Mouse (Mus musculus) limb, embryonic 15.5 days (tissue): ENCODE results near the gene Defb28. TPM values are rescaled to one million over a fixed set of nuclear protein-coding genes. Genes with fewer than 3 reads are reported as not detected.

Experiments
- ATAC-seq: fragments of 200-750 bp; cut with Nextera tagmentation; 2 replicates; pipeline ENCODE4 v1.8.0; 2017; ENCODE audit warnings: low read depth, moderate TSS enrichment; ENCODE audit not compliant: insufficient number of reproducible peaks, low FRiP score, low TSS enrichment
- H3K27ac ChIP-seq: fragments of 300-500 bp; sonication (generic); 2 replicates; pipeline ENCODE4 v1.5.1; 2015; ENCODE audit warnings: moderate library complexity, mild to moderate bottlenecking, inconsistent platforms
- H3K27me3 ChIP-seq: fragments of 300-500 bp; sonication (generic); 2 replicates; pipeline ENCODE4 v1.6.1; 2015; ENCODE audit warnings: inconsistent platforms
- H3K36me3 ChIP-seq: fragments of 300-500 bp; sonication (generic); 2 replicates; pipeline ENCODE4 v1.6.1; 2015; ENCODE audit warnings: inconsistent platforms
- H3K4me1 ChIP-seq: fragments of 300-500 bp; sonication (generic); 2 replicates; pipeline ENCODE4 v1.6.1; 2015; ENCODE audit warnings: inconsistent platforms
- H3K4me2 ChIP-seq: fragments of 300-500 bp; sonication (generic); 2 replicates; pipeline ENCODE4 v1.6.1; 2015; ENCODE audit warnings: mild to moderate bottlenecking, inconsistent platforms
- H3K4me3 ChIP-seq: fragments of 300-500 bp; sonication (generic); 2 replicates; pipeline ENCODE4 v1.5.1; 2015; ENCODE audit warnings: mild to moderate bottlenecking, inconsistent platforms
- H3K9ac ChIP-seq: fragments of 300-500 bp; sonication (generic); 2 replicates; pipeline ENCODE4 v1.6.1; 2015; ENCODE audit warnings: inconsistent platforms
- H3K9me3 ChIP-seq: fragments of 300-500 bp; sonication (generic); 2 replicates; pipeline ENCODE4 v1.6.1; 2016; ENCODE audit warnings: inconsistent platforms
- WGBS: fragments of 180-500 bp; shearing (Covaris S2); methylation state at CpG from one replicate; pipeline ENCODE4 v1.1.7; 2015; 5-methylcytosine and 5-hydroxymethylcytosine counted together
- polyA plus RNA-seq: library from polyadenylated mRNA; unstranded; fragments of >200 nt; fragmentation: Nextera tagmentation; extraction: Ambion mirVana; gene quantifications from 2 replicates; pipeline ENCODE4 v1.2.1, GENCODE M21; 2015

Defb28 gene
- not detected in 2 replicates for polyA plus RNA-seq

DNA sequence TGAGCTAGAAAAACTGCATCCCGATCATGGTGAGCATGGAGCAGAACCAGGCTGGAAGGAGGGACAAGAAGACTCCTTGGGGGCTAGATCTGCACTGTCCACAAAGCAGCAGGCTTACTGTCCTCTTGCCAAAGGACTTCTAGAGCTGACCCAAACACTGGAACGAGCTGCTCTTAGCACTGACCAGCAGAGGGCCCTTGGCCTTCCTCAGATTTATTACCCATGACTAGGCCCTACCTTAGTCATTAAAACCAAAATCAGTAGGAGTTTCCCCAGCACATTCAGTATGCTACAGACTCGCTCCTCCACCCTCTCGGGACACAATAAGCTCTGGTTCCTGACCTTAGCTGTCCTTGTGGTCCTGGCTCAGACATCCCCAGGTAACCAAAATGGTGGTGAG is at the start of gene Defb28:
TSS of gene Defb28 (plus strand) at position 275 of the 400 bp plus-strand sequence.
- H3K9me3 ChIP-seq = no peaks in the 10 kb centered on the region
- H3K27me3 ChIP-seq = no peaks in the 10 kb centered on the region
- H3K36me3 ChIP-seq = no peaks in the 10 kb centered on the region
- H3K4me3 ChIP-seq = no peak within 1 kb of the TSS
- H3K9ac ChIP-seq = no peak within 1 kb of the TSS
- H3K27ac ChIP-seq = no peak within 1 kb of the TSS
- no peak for ATAC-seq
- H3K4me2 ChIP-seq = no peak within 1 kb of the TSS
- peaks cover 4% of the 10 kb centered on the region; the same call in 1 of the 2 replicates for H3K4me1 ChIP-seq
- WGBS = 71% methylated on average over 4 of the region's 4 CpGs

GRCm38 (mm10) chr2:152470973-152471372 is 47.1 kb upstream of the Defb28 start:
- Histone ChIP-seq H3K27me3 (no peaks in the 10 kb centered on the region), H3K4me3 (no peak overlapping the region), H3K9me3 (no peaks in the 10 kb centered on the region), H3K27ac (no peak overlapping the region), H3K4me2 (no peak overlapping the region), H3K36me3 (no peaks in the 10 kb centered on the region), H3K9ac (no peak overlapping the region), H3K4me1 (no peaks in the 10 kb centered on the region)
- ATAC-seq = no peak
- WGBS = 28% methylated on average over 7 of the region's 7 CpGs

- Histone ChIP-seq H3K27ac (no peak overlapping the region), H3K36me3 (no peaks in the 10 kb centered on the region), H3K9ac (no peak overlapping the region), H3K4me2 (no peak overlapping the region), H3K27me3 (no peaks in the 10 kb centered on the region), H3K9me3 (no peaks in the 10 kb centered on the region), H3K4me3 (no peak overlapping the region), H3K4me1 (no peaks in the 10 kb centered on the region)
- no peak for ATAC-seq
- WGBS = 27% methylated on average over 3 of the region's 3 CpGs
Observed at GRCm38 (mm10) chr2:152472434-152472833, 45.6 kb upstream of the Defb28 start.

DNA sequence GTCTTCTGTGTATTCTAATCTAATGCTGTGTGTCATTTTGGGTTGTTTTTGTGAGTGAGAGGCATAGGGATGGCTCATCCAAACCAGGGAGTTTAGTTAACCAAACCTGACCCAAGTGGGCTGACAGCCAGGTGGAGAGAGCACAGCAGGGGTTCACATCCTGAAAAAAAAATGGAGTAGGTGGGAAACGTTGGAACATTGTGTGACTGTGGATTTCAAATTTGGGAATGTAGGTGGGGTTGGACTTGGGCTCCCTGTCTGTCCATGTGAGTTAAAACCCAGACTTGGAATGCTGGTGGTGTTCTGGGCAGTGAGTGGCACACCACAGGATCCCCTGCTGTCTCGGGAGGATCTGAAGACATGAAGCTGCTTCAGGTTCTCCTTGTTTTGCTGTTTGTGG is 41.3 kb upstream of the Defb28 start, which contains the start of gene Defb20:
TSS of gene Defb20 (plus strand) at position 301 of the 400 bp plus-strand sequence.
- 48% methylated on average over 2 of the region's 2 CpGs for WGBS
- Histone ChIP-seq H3K4me2 (no peak within 1 kb of the TSS), H3K36me3 (no peaks in the 10 kb centered on the region), H3K4me1 (no peaks in the 10 kb centered on the region), H3K9ac (no peak within 1 kb of the TSS), H3K27ac (no peak within 1 kb of the TSS), H3K27me3 (no peaks in the 10 kb centered on the region), H3K4me3 (no peak within 1 kb of the TSS), H3K9me3 (no peaks in the 10 kb centered on the region)
- no peak for ATAC-seq

DNA sequence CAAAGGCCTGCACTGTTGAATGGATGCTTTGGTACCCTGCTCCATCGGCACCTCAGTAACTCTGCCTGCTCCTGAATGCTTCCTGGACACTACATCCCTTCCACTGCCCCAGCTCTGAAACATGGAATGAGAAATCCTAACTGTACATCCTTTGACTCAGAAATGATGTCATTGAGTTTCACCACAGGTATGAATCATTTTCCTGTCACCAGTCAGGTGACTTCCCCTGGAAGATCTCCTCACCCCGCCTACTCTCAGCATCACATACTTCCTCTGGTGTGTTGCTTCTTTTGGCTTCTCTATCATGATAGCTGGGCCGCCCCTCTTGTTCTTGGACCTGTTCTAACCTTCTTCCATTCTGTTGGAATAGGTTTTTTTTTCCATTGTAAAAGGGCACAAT is 37.2 kb upstream of the Defb28 start:
- no peaks in the 10 kb centered on the region for H3K27me3 ChIP-seq
- no peak overlapping the region for H3K27ac ChIP-seq
- H3K9ac ChIP-seq = no peak overlapping the region
- H3K4me3 ChIP-seq = no peak overlapping the region
- no peak overlapping the region for H3K4me2 ChIP-seq
- H3K9me3 ChIP-seq = no peaks in the 10 kb centered on the region
- ATAC-seq = no peak
- 80% methylated on average over 3 of the region's 3 CpGs for WGBS
- H3K4me1 ChIP-seq = no peaks in the 10 kb centered on the region
- H3K36me3 ChIP-seq = no peaks in the 10 kb centered on the region

GRCm38 (mm10) chr2:152481726-152482125 is 36.3 kb upstream of the Defb28 start:
- Histone ChIP-seq H3K4me3 (no peak overlapping the region), H3K4me2 (no peak overlapping the region), H3K4me1 (no peaks in the 10 kb centered on the region), H3K9me3 (no peaks in the 10 kb centered on the region), H3K27ac (no peak overlapping the region), H3K27me3 (no peaks in the 10 kb centered on the region), H3K36me3 (no peaks in the 10 kb centered on the region), H3K9ac (no peak overlapping the region)
- ATAC-seq = no peak
- WGBS = 63% methylated on average over 7 of the region's 7 CpGs

DNA sequence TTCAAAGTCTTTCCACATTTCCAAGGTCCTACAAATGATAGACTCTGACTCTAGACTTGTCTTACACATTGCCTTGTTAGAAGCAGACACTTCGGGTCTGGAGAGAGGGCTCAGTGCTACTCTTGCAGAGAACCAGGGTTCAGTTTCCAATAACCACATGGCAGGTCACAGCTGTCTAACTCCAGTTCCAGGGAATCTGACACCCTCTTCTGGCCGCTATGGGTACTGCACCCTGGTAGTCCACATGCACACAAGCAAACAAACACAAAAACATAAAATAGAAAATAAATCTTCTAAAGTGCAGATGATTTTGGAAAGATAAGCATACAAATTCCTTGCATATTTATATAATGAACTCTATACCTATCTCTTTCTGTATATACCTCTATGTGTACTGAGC is 31.0 kb upstream of the Defb28 start:
- Histone ChIP-seq H3K9me3 (no peaks in the 10 kb centered on the region), H3K27me3 (no peaks in the 10 kb centered on the region), H3K9ac (no peak overlapping the region), H3K4me2 (no peak overlapping the region), H3K4me1 (no peaks in the 10 kb centered on the region), H3K36me3 (no peaks in the 10 kb centered on the region), H3K4me3 (no peak overlapping the region), H3K27ac (no peak overlapping the region)
- no peak for ATAC-seq
- 71% methylated on average over 2 of the region's 2 CpGs for WGBS

- Histone ChIP-seq H3K27me3 (no peaks in the 10 kb centered on the region), H3K4me1 (no peaks in the 10 kb centered on the region), H3K9ac (no peak within 1 kb of the TSS), H3K36me3 (no peaks in the 10 kb centered on the region), H3K9me3 (no peaks in the 10 kb centered on the region), H3K4me2 (no peak within 1 kb of the TSS), H3K27ac (no peak within 1 kb of the TSS), H3K4me3 (no peak within 1 kb of the TSS)
- ATAC-seq = no peak
Observed at GRCm38 (mm10) chr2:152490038-152490437, 28.0 kb upstream of the Defb28 start, which contains the start of gene Defb22. TSS of gene Defb22 (minus strand) at chr2:152490138.

DNA sequence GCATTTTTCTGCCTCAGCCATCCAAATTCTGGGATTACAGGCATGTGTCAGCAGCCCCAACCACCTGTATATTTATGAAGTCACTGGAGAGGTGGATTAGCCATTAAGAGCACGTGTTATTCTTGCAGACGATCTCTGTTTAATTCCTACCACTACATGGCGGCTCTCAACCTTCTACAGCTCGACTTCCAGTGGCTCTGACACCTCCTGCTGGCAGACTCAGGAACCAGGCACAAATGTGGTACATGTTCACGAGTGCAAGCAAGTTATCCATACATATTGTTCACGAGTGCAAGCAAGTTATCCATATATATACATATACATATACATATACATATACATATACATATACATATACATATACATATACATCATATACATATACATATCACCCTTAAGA is 24.9 kb upstream of the Defb28 start:
- Histone ChIP-seq H3K9me3 (no peaks in the 10 kb centered on the region), H3K4me3 (no peak overlapping the region), H3K4me1 (no peaks in the 10 kb centered on the region), H3K27ac (no peak overlapping the region), H3K27me3 (no peaks in the 10 kb centered on the region), H3K9ac (no peak overlapping the region), H3K36me3 (no peaks in the 10 kb centered on the region), H3K4me2 (no peak overlapping the region)
- WGBS = 73% methylated on average over 6 of the region's 6 CpGs
- no peak for ATAC-seq

- Histone ChIP-seq H3K36me3 (no peaks in the 10 kb centered on the region), H3K9me3 (no peaks in the 10 kb centered on the region), H3K4me1 (no peaks in the 10 kb centered on the region), H3K9ac (no peak overlapping the region), H3K27ac (no peak overlapping the region), H3K4me3 (no peak overlapping the region), H3K27me3 (no peaks in the 10 kb centered on the region), H3K4me2 (no peak overlapping the region)
- no peak for ATAC-seq
- 60% methylated on average over 6 of the region's 6 CpGs for WGBS
Observed at GRCm38 (mm10) chr2:152498020-152498419, 20.0 kb upstream of the Defb28 start.

DNA sequence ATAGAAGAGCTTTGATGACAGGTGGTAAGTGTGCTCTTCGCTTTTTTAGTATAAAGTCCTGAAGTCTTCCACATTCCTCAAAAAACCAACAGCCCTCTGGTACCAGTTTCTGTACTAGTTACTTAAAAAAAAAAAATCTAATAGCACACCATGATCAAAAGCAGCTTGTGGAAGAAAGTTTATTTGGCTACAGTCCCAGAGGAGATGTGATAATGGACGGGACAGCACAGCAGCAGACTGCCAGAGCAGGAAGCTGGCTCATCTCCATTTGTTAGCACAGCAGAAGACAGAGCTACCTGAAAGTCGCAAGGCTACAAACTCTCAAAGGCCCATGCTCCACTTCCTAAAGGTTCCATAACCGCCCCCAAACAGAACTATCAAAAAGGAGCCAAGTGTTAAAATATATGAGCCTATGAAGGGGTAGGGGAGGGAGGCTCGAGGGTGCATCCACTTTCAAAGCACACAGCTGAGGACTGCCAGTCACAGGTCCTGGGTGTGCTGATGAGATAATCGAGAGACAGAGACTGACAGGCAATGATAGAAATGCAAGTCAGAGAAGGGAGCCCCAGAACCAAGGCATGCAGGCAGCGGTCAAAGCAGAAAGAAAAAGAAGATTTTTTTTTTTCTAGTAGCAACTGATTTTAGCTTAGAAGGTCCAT is 17.7 kb upstream of the Defb28 start:
- ATAC-seq = no peak
- no peak overlapping the region for H3K4me2 ChIP-seq
- no peak overlapping the region for H3K9ac ChIP-seq
- WGBS = 66% methylated on average over 7 of the region's 7 CpGs
- no peaks in the 10 kb centered on the region for H3K4me1 ChIP-seq
- H3K36me3 ChIP-seq = no peaks in the 10 kb centered on the region
- H3K9me3 ChIP-seq = no peaks in the 10 kb centered on the region
- H3K27me3 ChIP-seq = no peaks in the 10 kb centered on the region
- H3K27ac ChIP-seq = no peak overlapping the region
- no peak overlapping the region for H3K4me3 ChIP-seq

DNA sequence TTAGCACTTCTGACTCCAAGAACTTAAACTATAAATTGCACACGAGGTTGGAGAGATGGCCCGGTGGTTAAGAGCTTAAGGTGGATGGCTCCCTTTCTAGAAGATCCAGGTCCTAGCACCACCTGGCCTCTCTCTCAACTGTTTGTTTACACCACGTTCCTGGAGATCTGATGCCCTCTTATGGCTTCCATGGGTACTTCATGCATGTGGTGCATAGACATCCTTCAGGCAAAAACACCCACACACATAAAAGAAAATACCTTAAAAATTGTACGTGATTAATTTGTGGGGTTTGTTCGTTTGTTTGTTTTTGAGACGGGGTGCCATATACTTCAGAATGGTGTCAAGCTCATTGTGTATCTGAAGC is 17.2 kb upstream of the Defb28 start:
- Histone ChIP-seq H3K36me3 (no peaks in the 10 kb centered on the region), H3K4me2 (no peak overlapping the region), H3K4me3 (no peak overlapping the region), H3K27ac (no peak overlapping the region), H3K4me1 (no peaks in the 10 kb centered on the region), H3K9ac (no peak overlapping the region), H3K9me3 (no peaks in the 10 kb centered on the region), H3K27me3 (no peaks in the 10 kb centered on the region)
- WGBS = 77% methylated on average over 6 of the region's 6 CpGs
- ATAC-seq = no peak

GRCm38 (mm10) chr2:152503950-152504349 is 14.1 kb upstream of the Defb28 start:
- ATAC-seq = no peak
- no peaks in the 10 kb centered on the region for H3K4me1 ChIP-seq
- H3K9ac ChIP-seq = no peak overlapping the region
- H3K27ac ChIP-seq = no peak overlapping the region
- no peak overlapping the region for H3K4me3 ChIP-seq
- no peaks in the 10 kb centered on the region for H3K9me3 ChIP-seq
- WGBS = 84% methylated on average over 2 of the region's 2 CpGs
- no peak overlapping the region for H3K4me2 ChIP-seq
- H3K27me3 ChIP-seq = no peaks in the 10 kb centered on the region
- H3K36me3 ChIP-seq = no peaks in the 10 kb centered on the region
